Mouse (Mus musculus) Patski (cell line): ENCODE results near the gene Dnah8. TPM values are rescaled to one million over a fixed set of nuclear protein-coding genes. Genes with fewer than 3 reads are reported as not detected.
"Not testable (repeated sequence)": the region's sequence is repeated elsewhere in the genome, so short reads cannot be mapped to it uniquely, and the experiment has no call there.

Experiments
- ATAC-seq: fragments of 100-300 bp; one replicate; pipeline ENCODE4 v1.8.0; 2021
- CTCF ChIA-PET: fragments of 350-600 bp; sonication (Branson Sonifier 250); formaldehyde crosslinking; loops from one replicate; lab custom pipeline; 2022; ENCODE audit warnings: inconsistent platforms; lab: Charles Lee
- POLR2A ChIA-PET: fragments of 350-600 bp; sonication (Branson Sonifier 250); formaldehyde crosslinking; loops from one replicate; lab custom pipeline; 2022; ENCODE audit warnings: antibody characterized with exemption, inconsistent platforms; lab: Charles Lee
- DNase-seq: peaks from one replicate; pipeline ENCODE4 v3.0.0-alpha.2; 2011; ENCODE audit warnings: low read depth, low spot score
- H3K27me3 ChIP-seq: fragments of 371-371 bp; one replicate; pipeline ENCODE4 v1.5.1; 2021
- CTCF ChIP-seq: fragments of 100-300 bp; IDR thresholded peaks from one replicate; pipeline ENCODE4 v1.5.1; 2021
- in situ Hi-C: fragments of 300-500 bp; cut with MboI; formaldehyde crosslinking; loops from 3 replicates; pipeline ENCODE4 v1.11.1; 2018; ENCODE audit warnings: low pct_unique_long_range_greater_than_20kb, mixed read lengths
- polyA plus RNA-seq: library from polyadenylated mRNA; unstranded; gene quantifications from one replicate; pipeline ENCODE4 v1.2.3, GENCODE M21; 2021

The Dnah8 gene
- polyA plus RNA-seq, 1 experiment from 2014 or later = not detected

GRCm38 (mm10) chr17:30619153-30619552 lies 5.0 kb upstream of the Dnah8 start:
- in situ Hi-C loops = no loop called here
- ATAC-seq = no peak
- ChIA-PET CTCF (interaction anchor here (0.9 kb wide), 1 partner anchor 10 kb away, joined by 3 read pairs; no protein-coding TSS in a partner anchor), POLR2A (interaction anchor here (1.5 kb wide), 1 partner anchor 9 kb away, joined by 4 read pairs; no protein-coding TSS in a partner anchor)
- no peak for TF ChIP-seq CTCF
- peaks cover 7% of the 10 kb centered on the region for H3K27me3 ChIP-seq
- no peak for DNase-seq

- CTCF ChIA-PET = no interaction called here
- TF ChIP-seq CTCF = no peak
- POLR2A ChIA-PET = no interaction called here
- DNase-seq = no peak
- peaks cover 7% of the 10 kb centered on the region for H3K27me3 ChIP-seq
- in situ Hi-C loops = no loop called here
- ATAC-seq = no peak
Observed at GRCm38 (mm10) chr17:30620548-30620947, 3.6 kb upstream of the Dnah8 start.

GRCm38 (mm10) chr17:30621450-30621849 lies 2.7 kb upstream of the Dnah8 start:
- ATAC-seq (no peak), DNase-seq (no peak)
- ChIA-PET CTCF (no interaction called here), POLR2A (no interaction called here)
- in situ Hi-C loops = no loop called here
- H3K27me3 ChIP-seq = peaks cover 7% of the 10 kb centered on the region
- peak; percentile 39 for TF ChIP-seq CTCF

GRCm38 (mm10) chr17:30623200-30623599 lies 954 bp upstream of the Dnah8 start:
- TF ChIP-seq CTCF = no peak
- ATAC-seq (no peak), DNase-seq (no peak)
- ChIA-PET POLR2A (no interaction called here), CTCF (no interaction called here)
- H3K27me3 ChIP-seq = peaks cover 5% of the 10 kb centered on the region
- in situ Hi-C loops = no loop called here

GRCm38 (mm10) chr17:30626719-30627118 lies 2.6 kb downstream of the Dnah8 start, which contains the start of gene Glo1:
TSS of gene Glo1 (minus strand) at chr17:30626871.
- POLR2A ChIA-PET, ATAC-seq, in situ Hi-C loops: not testable (repeated sequence)

GRCm38 (mm10) chr17:30635367-30635766 lies 11.2 kb downstream of the Dnah8 start:
- ATAC-seq = no peak
- TF ChIP-seq CTCF = no peak
- DNase-seq = no peak
- peaks cover 8% of the 10 kb centered on the region for H3K27me3 ChIP-seq
- ChIA-PET CTCF (interaction anchor here (1.2 kb wide), 1 partner anchor 18 kb away, joined by 3 read pairs; no protein-coding TSS in a partner anchor), POLR2A (no interaction called here)
- in situ Hi-C loops = no loop called here

More at GRCm38 (mm10) chr17:30626719-30627118, 2.6 kb downstream of the Dnah8 start, which contains the start of gene Glo1:
- H3K27me3 ChIP-seq, CTCF ChIA-PET, DNase-seq: not testable (repeated sequence)

GRCm38 (mm10) chr17:30637714-30638113 lies 13.6 kb downstream of the Dnah8 start:
- DNase-seq = no peak
- CTCF ChIA-PET = no interaction called here
- in situ Hi-C loops = no loop called here
- ATAC-seq = no peak
- POLR2A ChIA-PET = no interaction called here
- H3K27me3 ChIP-seq = peaks cover 4% of the 10 kb centered on the region
- TF ChIP-seq CTCF = no peak

GRCm38 (mm10) chr17:30638996-30639395 lies 14.8 kb downstream of the Dnah8 start:
- ChIA-PET CTCF (no interaction called here), POLR2A (no interaction called here)
- no peak for TF ChIP-seq CTCF
- in situ Hi-C loops = no loop called here
- ATAC-seq (no peak), DNase-seq (no peak)
- H3K27me3 ChIP-seq = peaks cover 9% of the 10 kb centered on the region

GRCm38 (mm10) chr17:30640896-30641295 lies 16.7 kb downstream of the Dnah8 start:
- TF ChIP-seq CTCF = no peak
- DNase-seq (no peak), ATAC-seq (no peak)
- in situ Hi-C loops = no loop called here
- peaks cover 9% of the 10 kb centered on the region for H3K27me3 ChIP-seq
- ChIA-PET POLR2A (no interaction called here), CTCF (no interaction called here)

GRCm38 (mm10) chr17:30648770-30649169 lies 24.6 kb downstream of the Dnah8 start:
- peak; percentile 52 for TF ChIP-seq CTCF
- H3K27me3 ChIP-seq = peaks cover 6% of the 10 kb centered on the region
- ChIA-PET POLR2A (no interaction called here), CTCF (interaction anchor here (0.9 to 1.2 kb wide), 2 partner anchors 33 to 47 kb away, joined by 3 read pairs; no protein-coding TSS in a partner anchor)
- DNase-seq (no peak), ATAC-seq (no peak)
- in situ Hi-C loops = no loop called here

GRCm38 (mm10) chr17:30653010-30653409 lies 28.9 kb downstream of the Dnah8 start:
- H3K27me3 ChIP-seq = peaks cover 13% of the 10 kb centered on the region
- ChIA-PET POLR2A (no interaction called here), CTCF (interaction anchor here (1.0 kb wide), 1 partner anchor 28 kb away, joined by 3 read pairs; no protein-coding TSS in a partner anchor)
- peak; percentile 75 for TF ChIP-seq CTCF
- DNase-seq (no peak), ATAC-seq (no peak)
- in situ Hi-C loops = no loop called here
